Mouse (Mus musculus) E14TG2a.4 (cell line): ENCODE data around the gene Lhpp.
A peak's percentile ranks its signal among the peaks of the same experiment; 100 is the strongest.

Experiments
- H3K27me3 ChIP-seq: 2 replicates; pipeline ENCODE4 v1.6.1; 2014; ENCODE audit warnings: low read length, control low read depth; ENCODE audit not compliant: insufficient read depth
- H3K36me3 ChIP-seq: 2 replicates; pipeline ENCODE4 v1.6.1; 2014; ENCODE audit warnings: low read length, control low read depth; ENCODE audit not compliant: insufficient read depth
- H3K4me1 ChIP-seq: replicated peaks from 2 replicates; pipeline ENCODE4 v1.6.1; 2014; ENCODE audit warnings: low read depth, low read length, control low read depth
- H3K4me3 ChIP-seq: replicated peaks from 2 replicates; pipeline ENCODE4 v1.5.1; 2014; ENCODE audit warnings: mild to moderate bottlenecking, low read length
- H3K9me3 ChIP-seq: 2 replicates; pipeline ENCODE4 v1.6.1; 2014; ENCODE audit warnings: low read length, control low read depth
- CTCF ChIP-seq: conservative IDR thresholded peaks from 2 replicates; pipeline ENCODE4 v1.5.1; 2014; ENCODE audit warnings: low read length
- NANOG ChIP-seq: IDR thresholded peaks from 2 replicates; pipeline ENCODE4 v1.6.1; 2014; ENCODE audit warnings: borderline replicate concordance, low read length, mixed read lengths
- POU5F1 ChIP-seq: IDR thresholded peaks from 2 replicates; pipeline ENCODE4 v1.6.1; 2014; ENCODE audit warnings: low read length, borderline replicate concordance

Gene Lhpp

GRCm38 (mm10) chr7:132726106-132726861, 115.8 kb downstream of the Lhpp start:
- no peak overlapping the region for H3K4me3 ChIP-seq
- H3K36me3 ChIP-seq: 0 out of 2 replicates have a peak, but pooled peaks cover 6% of the 10 kb centered on the region
- H3K4me1 ChIP-seq: peaks cover 70% of the 10 kb centered on the region
- H3K9me3 ChIP-seq: no peaks in the 10 kb centered on the region
- H3K27me3 ChIP-seq: no peaks in the 10 kb centered on the region
- TF ChIP-seq CTCF: no peak
- TF ChIP-seq POU5F1: no peak
- TF ChIP-seq NANOG: no peak

- peaks cover 83% of the 10 kb centered on the region for H3K4me1 ChIP-seq
- no peak for TF ChIP-seq POU5F1
- no peak for TF ChIP-seq NANOG
- TF ChIP-seq CTCF: no peak
- H3K9me3 ChIP-seq: no peaks in the 10 kb centered on the region
- no peak overlapping the region for H3K4me3 ChIP-seq
- H3K36me3 ChIP-seq: 0 out of 2 replicates have a peak, but pooled peaks cover 6% of the 10 kb centered on the region
- no peaks in the 10 kb centered on the region for H3K27me3 ChIP-seq
These were observed 118.8 kb downstream of the Lhpp start for GRCm38 (mm10) chr7:132729093-132729831.

- Histone ChIP-seq H3K27me3 (no peaks in the 10 kb centered on the region), H3K9me3 (no peaks in the 10 kb centered on the region), H3K4me1 (peaks cover 92% of the 10 kb centered on the region), H3K36me3 (0 out of 2 replicates have a peak, but pooled peaks cover 6% of the 10 kb centered on the region), H3K4me3 (no peak overlapping the region)
- TF ChIP-seq CTCF (no peak), POU5F1 (no peak), NANOG (no peak)
These were observed 120.1 kb downstream of the Lhpp start for GRCm38 (mm10) chr7:132730510-132730909.

GRCm38 (mm10) chr7:132731558-132731957, 121.1 kb downstream of the Lhpp start:
- H3K4me1 ChIP-seq: peaks cover 96% of the 10 kb centered on the region
- no peak overlapping the region for H3K4me3 ChIP-seq
- no peaks in the 10 kb centered on the region for H3K9me3 ChIP-seq
- no peaks in the 10 kb centered on the region for H3K27me3 ChIP-seq
- 0 out of 2 replicates have a peak, but pooled peaks cover 6% of the 10 kb centered on the region for H3K36me3 ChIP-seq
- TF ChIP-seq NANOG: no peak
- TF ChIP-seq CTCF: no peak
- no peak for TF ChIP-seq POU5F1

GRCm38 (mm10) chr7:132732136-132732789, 121.8 kb downstream of the Lhpp start:
- Histone ChIP-seq H3K9me3 (no peaks in the 10 kb centered on the region), H3K36me3 (0 out of 2 replicates have a peak, but pooled peaks cover 6% of the 10 kb centered on the region), H3K4me3 (0 out of 2 replicates have a peak overlapping the region, but pooled peaks have one; percentile 2), H3K4me1 (peaks cover 96% of the 10 kb centered on the region), H3K27me3 (no peaks in the 10 kb centered on the region)
- TF ChIP-seq POU5F1 (no peak), NANOG (no peak), CTCF (no peak)

- Histone ChIP-seq H3K36me3 (0 out of 2 replicates have a peak, but pooled peaks cover under 1% of the 10 kb centered on the region), H3K27me3 (no peaks in the 10 kb centered on the region), H3K4me1 (peaks cover 88% of the 10 kb centered on the region), H3K4me3 (peak overlapping the region; percentile 20; the same call in 1 of the 2 replicates), H3K9me3 (no peaks in the 10 kb centered on the region)
- TF ChIP-seq NANOG (no peak), POU5F1 (no peak), CTCF (no peak)
These were observed 123.1 kb downstream of the Lhpp start for GRCm38 (mm10) chr7:132733521-132733920.

GRCm38 (mm10) chr7:132734222-132734621, 123.8 kb downstream of the Lhpp start:
- Histone ChIP-seq H3K36me3 (no peaks in the 10 kb centered on the region), H3K4me3 (peak overlapping the region; percentile 20; the same call in 1 of the 2 replicates), H3K9me3 (no peaks in the 10 kb centered on the region), H3K27me3 (no peaks in the 10 kb centered on the region), H3K4me1 (peaks cover 81% of the 10 kb centered on the region)
- no peak for TF ChIP-seq NANOG
- no peak for TF ChIP-seq CTCF
- no peak for TF ChIP-seq POU5F1

GRCm38 (mm10) chr7:132735145-132735544, 124.7 kb downstream of the Lhpp start:
- no peaks in the 10 kb centered on the region for H3K9me3 ChIP-seq
- TF ChIP-seq NANOG (no peak), CTCF (peak; percentile 21)
- no peak overlapping the region for H3K4me3 ChIP-seq
- H3K36me3 ChIP-seq: no peaks in the 10 kb centered on the region
- H3K27me3 ChIP-seq: no peaks in the 10 kb centered on the region
- H3K4me1 ChIP-seq: peaks cover 72% of the 10 kb centered on the region
